Mouse (Mus musculus) frontal cortex, postnatal 14 days (tissue): ENCODE results near the gene Tmem212.

Experiments
- DNase-seq, 2 experiments: peaks; one replicate each; pipeline ENCODE4 v3.0.0; 2022; ENCODE audit warnings: low spot score in 2 of 2

Gene Tmem212

DNA sequence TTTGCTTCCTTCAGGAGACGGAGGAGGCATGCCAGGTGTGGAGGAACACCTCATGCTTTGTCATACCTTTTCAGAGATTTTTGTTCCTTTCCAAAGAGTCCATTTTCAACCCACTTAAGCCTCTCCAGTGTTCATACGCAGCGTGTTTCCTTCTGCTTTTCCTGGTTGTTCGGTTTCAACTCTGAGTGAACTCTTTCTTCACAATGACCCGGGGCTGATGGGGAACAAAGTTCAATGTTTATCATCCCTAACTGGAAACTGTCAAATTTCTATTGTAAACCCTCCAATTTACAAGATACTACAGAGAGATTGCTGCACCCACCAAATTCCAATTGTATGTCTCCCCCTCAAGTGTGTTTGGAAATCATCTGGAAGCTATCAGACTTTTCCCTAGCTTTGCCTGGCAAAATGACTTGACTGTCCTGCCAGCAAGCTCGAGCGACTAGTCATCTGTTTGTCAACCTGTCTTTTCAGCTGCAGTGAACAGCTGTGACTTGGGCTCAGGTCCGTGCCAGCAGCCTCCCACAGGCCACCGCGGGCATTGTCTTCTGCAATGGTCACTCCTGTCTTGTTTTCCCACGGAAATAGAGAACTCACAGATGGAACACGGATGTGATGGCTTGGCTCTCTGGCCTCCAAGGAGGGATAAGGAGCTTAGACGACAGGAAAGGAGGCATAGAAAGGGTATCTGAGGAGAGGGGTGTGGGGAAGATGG lies 3.0 kb upstream of the Tmem212 start:
- no peak for DNase-seq

DNA sequence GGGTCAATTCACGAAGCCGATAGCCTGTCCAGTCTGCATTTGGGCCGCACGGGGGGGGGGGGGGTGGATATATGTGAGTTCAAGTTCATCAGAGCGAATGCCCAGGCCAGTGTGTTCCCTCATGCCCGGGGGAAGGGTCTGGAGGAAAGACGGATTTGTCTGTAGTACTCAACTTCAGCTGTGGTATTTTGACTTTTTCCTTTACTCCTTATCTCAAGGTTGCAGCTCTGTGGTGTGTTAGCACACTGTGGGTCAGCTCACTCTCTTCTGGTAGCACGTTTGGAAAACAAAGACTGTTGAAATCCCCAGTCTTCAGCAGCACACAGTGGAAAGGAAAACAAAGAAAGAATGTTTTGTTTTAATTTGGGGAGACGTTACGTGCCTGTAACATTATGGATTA lies 2.0 kb upstream of the Tmem212 start:
- DNase-seq, result no peak

DNA sequence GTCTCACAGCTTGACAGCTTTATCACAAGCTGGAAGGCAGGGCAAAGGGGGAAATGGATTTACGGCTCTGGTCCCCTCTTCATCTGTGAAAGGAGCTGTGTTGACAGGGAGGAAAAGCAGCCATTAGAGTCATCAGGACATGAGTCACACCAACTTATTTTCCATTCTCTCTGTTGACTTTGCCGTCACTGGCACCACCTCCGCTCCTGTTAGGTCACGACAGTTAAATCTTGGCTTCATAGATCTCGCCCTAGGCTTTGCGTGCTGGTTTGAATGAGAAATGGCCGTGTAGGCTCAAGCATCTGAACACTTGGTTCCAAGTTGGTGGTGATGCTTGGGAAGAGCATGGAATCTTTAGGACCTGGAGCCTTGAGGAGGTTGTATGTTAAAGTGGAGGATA lies 9.6 kb downstream of the Tmem212 start:
- DNase-seq, result no peak

DNA sequence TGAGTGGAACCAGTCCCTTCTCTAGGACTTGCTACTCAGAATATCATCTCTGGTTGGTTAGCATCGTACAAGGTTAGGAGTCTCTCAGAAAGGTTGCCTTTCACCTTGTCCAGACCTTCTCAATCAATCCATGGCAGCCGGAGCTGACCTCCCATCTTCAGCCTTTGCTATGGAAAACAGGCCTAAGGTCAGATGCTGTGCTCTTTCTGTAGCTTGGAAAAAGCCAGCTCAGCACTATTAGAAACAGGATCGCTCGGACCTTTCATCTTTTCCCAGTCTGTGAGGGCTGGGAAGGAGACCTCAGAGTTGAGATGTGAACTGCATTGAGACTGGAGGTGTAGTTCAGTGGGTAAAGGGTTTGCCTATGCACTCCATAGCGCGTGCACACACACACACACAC lies 10.6 kb downstream of the Tmem212 start:
- no peak for DNase-seq

GRCm38 (mm10) chr3:27881897-27882835 lies 14.0 kb downstream of the Tmem212 start:
- no peak for DNase-seq

DNA sequence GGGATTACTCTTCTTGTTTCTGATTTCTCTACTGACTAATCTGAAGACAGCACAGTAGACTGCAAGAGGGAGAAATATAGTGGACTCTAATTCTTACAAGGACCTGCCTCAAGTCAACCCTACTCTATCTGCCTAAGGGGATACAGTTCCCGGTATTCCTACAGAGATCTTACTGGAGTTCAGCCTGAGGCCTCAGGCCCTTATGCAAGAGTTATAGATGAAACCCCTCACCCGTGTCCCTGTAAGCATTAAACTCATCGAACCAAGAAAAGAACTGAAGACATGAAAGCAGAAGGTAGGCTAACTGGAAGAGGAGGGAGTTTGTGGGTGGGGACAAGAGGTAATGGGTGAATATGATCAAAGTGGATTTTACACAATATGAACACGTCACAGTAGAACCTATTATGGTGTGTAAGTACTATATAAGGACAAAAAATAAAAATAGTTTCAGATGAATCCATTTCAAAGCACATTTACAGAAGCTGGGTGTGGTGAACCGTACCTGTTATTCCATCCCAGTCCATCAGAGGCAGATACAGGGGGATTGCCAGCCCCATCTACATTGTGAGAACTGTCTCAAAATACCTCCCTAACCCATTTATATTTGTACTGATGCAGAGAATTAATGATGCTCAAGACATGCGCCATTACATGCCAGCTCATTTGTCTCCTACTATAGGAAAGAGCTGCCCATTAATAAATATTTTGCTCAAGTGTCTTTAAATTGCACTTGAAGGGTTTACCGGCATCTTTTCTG lies 17.1 kb downstream of the Tmem212 start:
- DNase-seq, result no peak

DNA sequence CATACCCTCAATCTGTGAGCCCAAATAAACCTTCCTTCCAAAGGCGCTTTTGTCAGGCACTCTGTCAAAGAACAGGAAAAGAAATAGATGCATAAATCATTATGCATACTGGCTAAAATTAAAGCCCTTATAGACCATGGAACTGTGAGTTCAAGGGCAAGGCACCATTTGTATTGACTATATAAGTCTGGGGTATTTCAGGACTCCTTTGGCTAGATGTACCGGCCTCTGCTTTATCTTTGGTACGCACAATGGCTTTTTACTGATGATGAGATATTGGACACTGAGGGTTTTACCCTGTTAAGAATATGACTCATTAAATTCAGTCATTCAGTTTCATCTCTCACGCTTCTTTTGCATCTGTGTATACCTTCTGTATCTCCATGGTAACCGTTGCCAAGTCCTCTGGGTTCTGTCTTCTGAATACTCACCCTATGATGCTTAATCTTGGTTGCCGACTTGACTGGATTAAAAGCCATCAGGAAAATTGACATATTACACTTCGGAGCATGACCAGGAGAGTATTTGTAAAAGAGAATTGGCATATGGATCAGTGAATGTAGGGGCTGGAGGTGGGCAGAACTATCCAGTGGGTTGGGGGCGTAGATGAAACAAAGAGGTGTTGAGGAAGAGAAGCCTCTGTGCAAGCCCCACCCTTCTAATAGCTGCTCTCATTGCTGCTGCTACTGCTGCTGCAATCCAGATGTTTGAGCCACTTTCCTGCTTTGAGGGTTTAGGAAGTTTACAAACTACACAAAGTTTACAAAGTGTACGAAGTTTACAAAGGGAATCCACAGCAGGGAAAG lies 22.7 kb downstream of the Tmem212 start:
- DNase-seq, result no peak

DNA sequence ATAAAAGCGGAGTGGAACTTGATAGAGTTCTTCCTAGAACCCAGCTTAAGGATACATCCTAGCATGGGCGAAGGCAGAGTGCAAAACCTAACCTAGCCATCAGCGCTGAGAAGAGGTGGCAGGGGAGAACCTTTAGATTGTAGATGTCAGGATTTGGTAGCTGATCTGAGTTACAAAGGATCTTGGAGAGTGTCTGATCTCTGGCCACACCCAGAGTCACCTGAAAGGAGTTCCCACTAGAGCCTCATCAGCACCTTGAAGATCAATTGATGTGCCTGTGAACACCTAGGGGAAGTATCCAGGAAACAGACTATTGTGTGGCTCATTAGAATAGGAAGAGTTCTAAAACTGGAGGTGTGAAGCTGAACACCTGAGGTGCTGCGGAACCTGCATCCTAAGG lies 23.7 kb downstream of the Tmem212 start:
- DNase-seq, result no peak

DNA sequence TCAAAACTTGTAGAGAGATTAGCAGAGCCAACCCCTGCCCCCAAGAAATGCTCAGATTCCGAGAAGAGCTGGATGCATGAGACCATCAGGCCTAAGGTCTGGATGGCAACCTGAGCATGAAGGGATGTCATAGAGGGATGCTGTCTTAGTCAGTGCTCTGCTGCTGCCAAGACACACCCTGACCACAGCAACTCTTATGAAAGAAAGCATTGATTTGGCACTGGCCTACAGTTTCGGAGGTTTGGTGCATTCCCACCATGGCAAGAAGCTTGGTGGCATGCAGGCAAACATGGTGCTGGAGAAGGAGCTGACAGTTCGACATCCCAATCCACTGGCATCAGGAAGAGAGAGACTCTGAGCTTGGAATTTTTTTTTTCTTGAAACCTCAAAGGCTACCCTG lies 24.3 kb downstream of the Tmem212 start:
- DNase-seq, result no peak

- DNase-seq, result no peak
Measured at GRCm38 (mm10) chr3:27871371-27871770, 24.8 kb downstream of the Tmem212 start.

DNA sequence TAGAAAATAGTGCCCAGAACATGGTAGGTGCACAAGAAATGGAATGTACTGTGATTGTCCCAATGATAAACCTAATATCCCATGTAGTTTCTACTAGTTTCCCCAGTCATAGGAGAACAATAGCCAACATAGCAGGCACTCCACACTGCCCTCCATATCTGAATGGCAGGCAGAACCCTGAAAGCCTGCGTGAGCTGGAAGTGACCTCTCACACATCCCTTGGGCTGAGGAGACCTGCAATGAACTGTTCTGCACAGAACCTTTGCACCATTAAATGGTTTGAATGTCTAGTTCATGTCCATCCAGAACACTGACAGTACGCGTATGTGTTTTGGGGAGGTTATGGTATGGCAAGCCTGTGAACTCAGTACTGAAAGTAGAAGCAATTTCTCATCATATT lies 27.5 kb downstream of the Tmem212 start:
- no peak for DNase-seq

DNA sequence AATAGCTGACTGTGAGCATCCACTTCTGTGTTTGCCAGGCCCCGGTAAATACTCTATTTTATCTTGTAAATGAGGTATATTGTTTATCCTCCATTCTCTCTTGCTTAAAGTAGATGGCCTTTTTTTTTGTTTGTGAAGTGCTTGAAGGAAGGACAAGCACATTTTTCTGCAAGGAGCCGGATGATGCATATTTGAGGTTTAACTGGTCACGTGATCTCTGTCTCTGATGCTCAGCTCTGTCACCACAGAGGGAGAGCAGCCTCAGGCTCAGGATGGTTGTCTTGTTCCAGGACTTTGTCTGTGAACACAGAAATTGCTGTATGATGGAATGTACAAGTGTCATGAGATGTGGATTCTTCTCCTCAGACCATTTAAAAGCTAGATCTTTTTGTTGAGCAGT lies 28.4 kb downstream of the Tmem212 start:
- no peak for DNase-seq

GRCm38 (mm10) chr3:27862821-27863740 lies 33.1 kb downstream of the Tmem212 start:
- peak; percentile 53 to 56 for DNase-seq

DNA sequence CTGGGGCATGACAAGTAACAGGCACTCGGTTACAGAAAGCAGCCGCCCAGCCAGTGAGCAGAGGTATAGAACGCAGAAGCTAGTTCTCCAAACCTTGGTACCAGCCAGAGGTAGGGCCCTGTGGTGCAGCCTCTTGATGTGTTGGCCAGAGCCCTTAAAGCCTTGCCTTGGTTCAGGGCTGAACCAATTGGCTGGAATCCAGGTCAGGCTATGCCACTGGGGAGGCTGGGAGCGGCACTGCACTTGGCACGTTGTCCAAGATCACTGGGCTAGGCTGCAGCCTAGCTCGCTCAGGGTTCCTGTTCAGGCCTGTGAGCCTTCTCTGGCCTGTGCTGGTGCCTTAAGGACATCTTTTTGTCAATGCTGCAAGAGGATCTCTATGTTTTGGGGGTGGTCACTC lies 34.6 kb downstream of the Tmem212 start:
- no peak for DNase-seq

DNA sequence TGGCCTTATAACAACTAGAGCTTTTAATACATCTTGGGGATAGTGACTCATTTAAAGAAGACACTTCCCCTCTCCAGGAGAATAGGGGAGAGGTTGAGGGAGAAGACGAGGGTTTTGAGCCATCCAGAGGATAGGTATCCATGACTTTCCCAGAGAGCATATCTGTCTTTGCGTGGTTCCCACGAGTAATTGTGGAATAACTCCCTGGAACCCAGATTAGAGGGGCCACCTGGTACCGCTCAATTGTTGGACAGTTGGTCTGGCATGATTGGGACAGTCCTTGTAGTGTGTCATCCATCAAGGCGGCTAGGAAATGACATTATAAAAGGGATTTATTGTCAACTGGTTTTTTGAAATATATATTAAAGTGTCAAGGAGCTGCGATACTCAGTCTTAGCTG lies 35.1 kb downstream of the Tmem212 start:
- DNase-seq, result no peak

- DNase-seq, result no peak
Measured at GRCm38 (mm10) chr3:27859161-27859561, 37.0 kb downstream of the Tmem212 start.

GRCm38 (mm10) chr3:27858441-27859115 lies 37.6 kb downstream of the Tmem212 start:
- no peak for DNase-seq

GRCm38 (mm10) chr3:27856288-27856687 lies 39.9 kb downstream of the Tmem212 start:
- DNase-seq, result no peak

GRCm38 (mm10) chr3:27854431-27855180 lies 41.6 kb downstream of the Tmem212 start:
- DNase-seq, result no peak
